Mouse (Mus musculus) central nervous system, embryonic 14 days (tissue): Measurements from ENCODE around the gene Zbtb8a. TPM values are rescaled to one million over a fixed set of nuclear protein-coding genes. Genes with fewer than 3 reads are reported as not detected.

ENCODE experiments used
- polyA plus RNA-seq: library from polyadenylated mRNA; depleted of rRNA; stranded (reverse); fragments of >200 nt; gene quantifications from 2 replicates; pipeline ENCODE4 v1.2.3, GENCODE M21; 2012; rRNA removed

Gene Zbtb8a
- polyA plus RNA-seq, result 16.9 and 18.8 TPM in 2 replicates

GRCm38 (mm10) chr4:129377601-129378390 is at the start of gene Zbtb8a:
Zbtb8a (minus strand) TSS chr4:129378116.

DNA sequence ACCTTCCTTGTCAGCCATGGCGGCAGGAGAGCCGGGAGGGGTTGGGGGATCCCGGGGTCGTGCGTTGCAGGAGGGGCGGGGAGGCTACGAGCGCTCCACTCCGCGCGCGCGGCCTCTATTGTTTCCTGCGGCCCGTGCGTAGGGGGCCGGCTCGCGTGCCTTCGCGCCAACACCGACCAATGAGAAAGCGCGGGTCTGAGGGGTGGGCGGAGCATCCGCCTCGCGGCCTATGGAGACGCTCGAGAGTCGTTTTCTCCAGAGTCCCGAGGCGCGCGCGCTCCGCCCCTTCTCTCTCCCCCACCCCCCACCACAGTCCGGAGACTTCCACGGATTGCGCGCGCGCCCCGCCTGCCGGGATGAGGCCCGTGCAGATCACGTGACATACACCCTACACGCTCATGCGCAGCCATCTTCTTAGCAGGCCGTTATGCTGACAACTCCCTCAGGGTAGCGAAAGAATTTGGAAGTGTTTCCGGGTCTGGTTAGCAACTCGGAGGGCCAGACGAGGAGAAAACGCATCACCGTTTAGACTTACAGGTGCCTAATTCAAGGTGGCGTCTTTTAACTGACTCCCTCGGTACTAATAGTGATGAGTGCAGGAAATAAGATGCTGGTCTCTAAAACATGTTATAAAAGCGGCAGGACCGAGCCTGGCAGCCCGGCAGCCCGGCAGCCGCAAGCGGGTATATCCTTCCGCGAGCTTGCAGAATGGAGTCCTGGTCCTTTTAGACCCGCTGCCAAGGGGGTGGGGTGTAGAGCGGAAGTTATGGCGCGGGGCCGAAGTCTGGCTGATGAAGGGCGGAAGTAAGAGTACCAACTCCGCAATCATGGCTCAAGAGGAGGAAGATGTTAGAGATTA is 42.5 kb downstream of the Zbtb8a start, which contains the start of the genes Rbbp4 and Zbtb8os:
Gene Rbbp4, minus strand, starts transcription at position 155 of the 859 bp plus-strand sequence.
Gene Zbtb8os, plus strand, starts transcription at position 480 of the 859 bp plus-strand sequence.

Other genes with a start within 250 kb of the Zbtb8a start
- 5.7 and 10.2 TPM in 2 replicates for gene Fndc5, start 241.1 kb downstream of the Zbtb8a start, polyA plus RNA-seq
- 32.3 and 35.0 TPM in 2 replicates for gene S100pbp, start 188.4 kb downstream of the Zbtb8a start, polyA plus RNA-seq
- 71.3 and 71.4 TPM in 2 replicates for gene Yars, start 188.4 kb downstream of the Zbtb8a start, polyA plus RNA-seq
- 9.8 and 13.8 TPM in 2 replicates for gene C77080, start 116.7 kb downstream of the Zbtb8a start, polyA plus RNA-seq
- gene Sync, start 90.5 kb downstream of the Zbtb8a start, polyA plus RNA-seq, result 0.48 and 1.6 TPM in 2 replicates
- 115 and 134 TPM in 2 replicates for gene Rbbp4, start 42.7 kb downstream of the Zbtb8a start, polyA plus RNA-seq
- gene Zbtb8os, start 42.4 kb downstream of the Zbtb8a start, polyA plus RNA-seq, result 27.3 and 32.9 TPM in 2 replicates
- 5.6 and 6.8 TPM in 2 replicates for gene Zbtb8b, start 62.7 kb upstream of the Zbtb8a start, polyA plus RNA-seq
- 28.6 and 30.8 TPM in 2 replicates for gene Bsdc1, start 83.5 kb upstream of the Zbtb8a start, polyA plus RNA-seq
- 0.14 and 0.18 TPM in 2 replicates for gene Tssk3, start 112.9 kb upstream of the Zbtb8a start, polyA plus RNA-seq
- 0.26 TPM in 1 of 2 replicates, not detected in the other for gene Fam229a, start 113.1 kb upstream of the Zbtb8a start, polyA plus RNA-seq
- gene Marcksl1, start 135.5 kb upstream of the Zbtb8a start, polyA plus RNA-seq, result 1,353 and 1,492 TPM in 2 replicates
- 147 and 152 TPM in 2 replicates for gene Hdac1, start 164.6 kb upstream of the Zbtb8a start, polyA plus RNA-seq
- gene Lck, start 195.5 kb upstream of the Zbtb8a start, polyA plus RNA-seq, result 9.5 TPM in 2 replicates
- 0.92 and 2.0 TPM in 2 replicates for gene Fam167b, start 200.4 kb upstream of the Zbtb8a start, polyA plus RNA-seq
- gene Eif3i, start 222.5 kb upstream of the Zbtb8a start, polyA plus RNA-seq, result 314 and 322 TPM in 2 replicates
- 153 and 164 TPM in 2 replicates for gene Tmem234, start 222.6 kb upstream of the Zbtb8a start, polyA plus RNA-seq
- gene Dcdc2b, start 236.1 kb upstream of the Zbtb8a start, polyA plus RNA-seq, result 5.1 and 5.3 TPM in 2 replicates
- 34.5 and 37.2 TPM in 2 replicates for gene Iqcc, start 241.0 kb upstream of the Zbtb8a start, polyA plus RNA-seq
- gene Ccdc28b, start 245.8 kb upstream of the Zbtb8a start, polyA plus RNA-seq, result 126 TPM in 2 replicates